Mouse (Mus musculus): ENCODE measurements around the gene Kif27. TPM values are rescaled to one million over a fixed set of nuclear protein-coding genes. Genes with fewer than 3 reads are reported as not detected.

Gene Kif27
- total and polyA plus RNA-seq, 3 experiments: 0.13 to 0.42 TPM; not detected in 1

DNA sequence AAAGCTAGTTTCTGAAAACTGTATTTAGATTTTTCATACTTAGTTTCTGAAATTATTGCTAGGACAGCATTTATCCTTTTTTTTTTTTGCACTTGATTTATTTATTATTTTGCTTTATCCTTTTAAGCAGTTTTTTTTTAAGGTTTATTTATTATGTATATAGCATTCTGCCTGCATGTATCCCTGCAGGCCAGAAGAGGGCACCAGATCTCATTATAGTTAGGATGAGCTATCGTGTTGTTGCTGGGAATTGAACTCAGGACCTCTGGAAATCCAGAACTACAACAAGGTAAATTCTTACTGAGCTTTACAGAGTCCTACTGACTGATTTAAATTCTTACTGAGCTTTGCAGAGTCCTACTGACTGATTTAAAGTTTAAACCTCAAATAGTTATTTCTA lies 105.7 kb downstream of the Kif27 start (continued):
- TF ChIP-seq ELF1 (IDR thresholded peaks at IDR 0.05; ENCODE audit: low read depth, low read length) (no peak), ZC3H11A (IDR thresholded peaks at IDR 0.05; ENCODE audit: low read depth, low read length) (peak; percentile 18; the same call in 1 of the 2 replicates), MAX (IDR thresholded peaks at IDR 0.05; ENCODE audit: low read length) (no peak), E2F4 (IDR thresholded peaks at IDR 0.05; ENCODE audit: borderline replicate concordance, low read depth, low read length) (no peak)

- Histone ChIP-seq H3K27me3 (ENCODE audit: control insufficient read depth in 1 of 2, insufficient read depth in 2 of 2, low read length in 2 of 2) (no peaks in the 10 kb centered on the region), H3K36me3 (ENCODE audit: control insufficient read depth in 1 of 2, insufficient read depth in 2 of 2, low read length in 2 of 2) (no peaks in the 10 kb centered on the region; a peak in 2 of 4 replicates), H3K4me1 (ENCODE audit: control insufficient read depth in 1 of 2, insufficient read depth in 2 of 2, low read length in 2 of 2) (no peaks in the 10 kb centered on the region), H3K79me2 (ENCODE audit: control insufficient read depth, insufficient read depth, low read length, poor library complexity) (no peaks in the 10 kb centered on the region), H3K9me3 (replicated peaks; ENCODE audit: insufficient read depth, low read length) (no peaks in the 10 kb centered on the region), H3K4me3 (ENCODE audit: control insufficient read depth in 1 of 2, insufficient read depth in 1 of 2, low read depth in 2 of 2, low read length in 2 of 2) (no peak overlapping the region), H3K27ac (ENCODE audit: control insufficient read depth, low read depth, low read length) (no peak overlapping the region), H3K9ac (ENCODE audit: control insufficient read depth, low read depth, low read length, poor library complexity, severe bottlenecking) (no peak overlapping the region)
- DNase-seq (ENCODE audit: low read depth, low spot score): no peak
- TF ChIP-seq ZC3H11A (IDR thresholded peaks at IDR 0.05; ENCODE audit: low read depth, low read length) (no peak), GABPA (IDR thresholded peaks at IDR 0.05; ENCODE audit: low read depth, low read length) (no peak), MAZ (IDR thresholded peaks at IDR 0.05; ENCODE audit: low read depth, low read length) (no peak), ELF1 (IDR thresholded peaks at IDR 0.05; ENCODE audit: low read depth, low read length) (no peak)
Measured at GRCm38 (mm10) chr13:58248957-58249356, 110.0 kb downstream of the Kif27 start.

Other genes starting within 250 kb of the Kif27 start
- gene Klhl3, start 245.5 kb downstream of the Kif27 start, total RNA-seq (2012; rRNA removed): not detected in 2 replicates
- gene Klhl3, start 245.5 kb downstream of the Kif27 start, polyA plus RNA-seq (2012; ENCODE audit: insufficient read depth in 1 of 2, insufficient read length in 2 of 2, low read depth in 1 of 2, low replicate concordance in 2 of 2, missing spikeins in 1 of 2): under 1 TPM in 1 of 2 experiments, not detected in 1; 0.01 TPM
- 163 and 165 TPM in 2 replicates for gene Hnrnpa0, start 230.6 kb downstream of the Kif27 start, total RNA-seq (2012; rRNA removed)
- 100 to 1,000 TPM; 209 to 381 TPM for gene Hnrnpa0, start 230.6 kb downstream of the Kif27 start, polyA plus RNA-seq (2012; ENCODE audit: insufficient read depth in 1 of 2, insufficient read length in 2 of 2, low read depth in 1 of 2, low replicate concordance in 2 of 2, missing spikeins in 1 of 2)
- 26.0 and 29.5 TPM in 2 replicates for gene Idnk, start 201.5 kb downstream of the Kif27 start, total RNA-seq (2012; rRNA removed)
- gene Idnk, start 201.5 kb downstream of the Kif27 start, polyA plus RNA-seq (2012; ENCODE audit: insufficient read depth in 1 of 2, insufficient read length in 2 of 2, low read depth in 1 of 2, low replicate concordance in 2 of 2, missing spikeins in 1 of 2): 10 to 100 TPM in 1 of 2 experiments, not detected in 1; 50.3 TPM
- 68.6 and 77.2 TPM in 2 replicates for gene Ubqln1, start 143.5 kb downstream of the Kif27 start, total RNA-seq (2012; rRNA removed)
- 100 to 1,000 TPM in 1 of 2 experiments, not detected in 1; 146 TPM for gene Ubqln1, start 143.5 kb downstream of the Kif27 start, polyA plus RNA-seq (2012; ENCODE audit: insufficient read depth in 1 of 2, insufficient read length in 2 of 2, low read depth in 1 of 2, low replicate concordance in 2 of 2, missing spikeins in 1 of 2)
- 26.7 and 27.6 TPM in 2 replicates for gene Gkap1, start 83.4 kb downstream of the Kif27 start, total RNA-seq (2012; rRNA removed)
- 10 to 100 TPM in 1 of 2 experiments, not detected in 1; 34.1 TPM for gene Gkap1, start 83.4 kb downstream of the Kif27 start, polyA plus RNA-seq (2012; ENCODE audit: insufficient read depth in 1 of 2, insufficient read length in 2 of 2, low read depth in 1 of 2, low replicate concordance in 2 of 2, missing spikeins in 1 of 2)
- 0.08 and 0.10 TPM in 2 replicates for gene 2210016F16Rik, start 26.1 kb upstream of the Kif27 start, total RNA-seq (2012; rRNA removed)
- gene 2210016F16Rik, start 26.1 kb upstream of the Kif27 start, polyA plus RNA-seq (2012; ENCODE audit: insufficient read depth in 1 of 2, insufficient read length in 2 of 2, low read depth in 1 of 2, low replicate concordance in 2 of 2, missing spikeins in 1 of 2): under 1 TPM in 1 of 2 experiments, not detected in 1; 0.22 TPM
- gene Rmi1, start 43.1 kb upstream of the Kif27 start, total RNA-seq (2012; rRNA removed): 13.9 and 15.5 TPM in 2 replicates
- 10 to 100 TPM in 1 of 2 experiments, not detected in 1; 21.4 TPM for gene Rmi1, start 43.1 kb upstream of the Kif27 start, polyA plus RNA-seq (2012; ENCODE audit: insufficient read depth in 1 of 2, insufficient read length in 2 of 2, low read depth in 1 of 2, low replicate concordance in 2 of 2, missing spikeins in 1 of 2)
- 542 and 594 TPM in 2 replicates for gene Hnrnpk, start 44.2 kb upstream of the Kif27 start, total RNA-seq (2012; rRNA removed)
- gene Hnrnpk, start 44.2 kb upstream of the Kif27 start, polyA plus RNA-seq (2012; ENCODE audit: insufficient read depth in 1 of 2, insufficient read length in 2 of 2, low read depth in 1 of 2, low replicate concordance in 2 of 2, missing spikeins in 1 of 2): 1,000 to 10,000 TPM; 1,502 to 1,739 TPM